Mouse (Mus musculus): ENCODE measurements around the gene Cenpx.
A peak's percentile ranks its signal among the peaks of the same experiment; 100 is the strongest.
"Not testable (repeated sequence)": the region's sequence is repeated elsewhere in the genome, so short reads cannot be mapped to it uniquely, and the experiment has no call there.

Cenpx gene

GRCm38 (mm10) chr11:120713580-120714518 lies at the start of gene Cenpx, which contains the start of gene Lrrc45:
Cenpx (minus strand) TSS chr11:120713738.
Lrrc45 (plus strand) TSS chr11:120713925.
- peak; percentile 97 for DNase-seq (ENCODE audit: low spot score)

- DNase-seq (ENCODE audit: low spot score): not testable (repeated sequence)
Observed at GRCm38 (mm10) chr11:120762672-120763041, 49.1 kb upstream of the Cenpx start, which contains the start of gene Hmga1b. Hmga1b (plus strand) TSS chr11:120762794.

GRCm38 (mm10) chr11:120761811-120762671 lies 48.5 kb upstream of the Cenpx start:
- DNase-seq (ENCODE audit: low spot score): no peak

GRCm38 (mm10) chr11:120760236-120760635 lies 46.7 kb upstream of the Cenpx start:
- no peak for DNase-seq (ENCODE audit: low spot score)

GRCm38 (mm10) chr11:120751606-120752005 lies 38.1 kb upstream of the Cenpx start:
- DNase-seq (ENCODE audit: low spot score): no peak

GRCm38 (mm10) chr11:120749430-120749829 lies 35.9 kb upstream of the Cenpx start:
- no peak for DNase-seq (ENCODE audit: low spot score)

- no peak for DNase-seq (ENCODE audit: low spot score)
Observed at GRCm38 (mm10) chr11:120747974-120748373, 34.4 kb upstream of the Cenpx start.

- DNase-seq (ENCODE audit: low spot score): no peak
Observed at GRCm38 (mm10) chr11:120744121-120744701, 30.7 kb upstream of the Cenpx start.

- DNase-seq (ENCODE audit: low spot score): no peak
Observed at GRCm38 (mm10) chr11:120740981-120741380, 27.4 kb upstream of the Cenpx start.

- DNase-seq (ENCODE audit: low spot score): no peak
Observed at GRCm38 (mm10) chr11:120736424-120736823, 22.9 kb upstream of the Cenpx start.

GRCm38 (mm10) chr11:120733521-120733920 lies 20.0 kb upstream of the Cenpx start:
- DNase-seq (ENCODE audit: low spot score): peak; percentile 57

- DNase-seq (ENCODE audit: low spot score): no peak
Observed at GRCm38 (mm10) chr11:120731858-120732680, 18.5 kb upstream of the Cenpx start, which contains the start of gene Cbr2. Cbr2 (minus strand) TSS chr11:120732114.

- DNase-seq (ENCODE audit: low spot score): no peak
Observed at GRCm38 (mm10) chr11:120731395-120731794, 17.9 kb upstream of the Cenpx start.

- DNase-seq (ENCODE audit: low spot score): no peak
Observed at GRCm38 (mm10) chr11:120730331-120730870, 16.9 kb upstream of the Cenpx start.

GRCm38 (mm10) chr11:120729432-120730050 lies 16.0 kb upstream of the Cenpx start:
- DNase-seq (ENCODE audit: low spot score): not testable (repeated sequence)

GRCm38 (mm10) chr11:120728530-120729240 lies 15.1 kb upstream of the Cenpx start:
- no peak for DNase-seq (ENCODE audit: low spot score)

- DNase-seq (ENCODE audit: low spot score): no peak
Observed at GRCm38 (mm10) chr11:120727564-120727963, 14.0 kb upstream of the Cenpx start.

- peak; percentile 89 for DNase-seq (ENCODE audit: low spot score)
Observed at GRCm38 (mm10) chr11:120727169-120727527, 13.6 kb upstream of the Cenpx start, which contains the start of gene Dcxr. Dcxr (minus strand) TSS chr11:120727281.

GRCm38 (mm10) chr11:120726243-120727168 lies 13.0 kb upstream of the Cenpx start:
- no peak for DNase-seq (ENCODE audit: low spot score)
